Mouse (Mus musculus) liver, embryonic 12.5 days (tissue): Measurements from ENCODE around the gene Avp. TPM values are rescaled to one million over a fixed set of nuclear protein-coding genes. Genes with fewer than 3 reads are reported as not detected.

ENCODE experiments used
- ATAC-seq: fragments of 200-750 bp; cut with Nextera tagmentation; 2 replicates; pipeline ENCODE4 v1.8.0; 2017; ENCODE audit warnings: moderate number of reproducible peaks, mild to moderate bottlenecking, moderate library complexity
- H3K27ac ChIP-seq: fragments of 300-500 bp; sonication (generic); 2 replicates; pipeline ENCODE4 v1.5.1; 2016; ENCODE audit warnings: mild to moderate bottlenecking
- H3K27me3 ChIP-seq: fragments of 300-500 bp; sonication (generic); replicated peaks from 2 replicates; pipeline ENCODE4 v1.6.1; 2016; ENCODE audit warnings: mild to moderate bottlenecking, moderate library complexity
- H3K36me3 ChIP-seq: fragments of 300-500 bp; sonication (generic); 2 replicates; pipeline ENCODE4 v1.6.1; 2016; ENCODE audit warnings: mild to moderate bottlenecking, moderate library complexity
- H3K4me1 ChIP-seq: fragments of 300-500 bp; sonication (generic); 2 replicates; pipeline ENCODE4 v1.6.1; 2016
- H3K4me2 ChIP-seq: fragments of 300-500 bp; sonication (generic); 2 replicates; pipeline ENCODE4 v1.6.1; 2016; ENCODE audit warnings: mild to moderate bottlenecking, moderate library complexity
- H3K4me3 ChIP-seq: fragments of 300-500 bp; sonication (generic); 2 replicates; pipeline ENCODE4 v1.5.1; 2016; ENCODE audit warnings: mild to moderate bottlenecking, moderate library complexity
- H3K9ac ChIP-seq: fragments of 300-500 bp; sonication (generic); 2 replicates; pipeline ENCODE4 v1.6.1; 2016; ENCODE audit warnings: mild to moderate bottlenecking, moderate library complexity
- H3K9me3 ChIP-seq: fragments of 300-500 bp; sonication (generic); replicated peaks from 2 replicates; pipeline ENCODE4 v1.6.1; 2016; ENCODE audit warnings: mild to moderate bottlenecking, moderate library complexity
- WGBS: fragments of 180-500 bp; shearing (Covaris S2); methylation state at CpG from one replicate; pipeline ENCODE4 v1.1.7; 2016; ENCODE audit not compliant: insufficient replicate concordance; 5-methylcytosine and 5-hydroxymethylcytosine counted together
- polyA plus RNA-seq: library from polyadenylated mRNA; unstranded; fragments of >200 nt; fragmentation: Nextera tagmentation; extraction: Ambion mirVana; gene quantifications from 2 replicates; pipeline ENCODE4 v1.2.1, GENCODE M21; 2016

Avp gene
- polyA plus RNA-seq, 1 experiment from 2014 or later: not detected

DNA sequence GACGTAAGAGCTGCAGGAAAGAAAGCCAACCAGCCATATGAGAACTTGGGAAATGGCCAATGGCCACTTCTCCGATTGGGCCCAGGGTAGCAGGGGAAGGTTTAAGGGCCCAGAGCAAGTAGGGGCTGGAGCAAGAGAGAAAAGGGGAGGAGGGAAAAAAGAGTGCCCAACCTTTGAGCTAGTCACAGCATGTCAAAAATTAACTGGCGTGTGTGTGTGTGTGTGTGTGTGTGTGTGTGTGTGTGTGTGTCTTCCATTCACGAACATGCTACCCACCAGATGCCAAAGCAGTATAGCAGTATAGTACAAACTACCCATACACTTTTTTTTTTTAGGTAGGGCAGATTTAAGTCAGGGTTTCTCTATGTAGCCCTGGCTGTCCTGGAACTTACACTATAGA lies 13.4 kb downstream of the Avp start:
- no peaks in the 10 kb centered on the region for H3K9me3 ChIP-seq
- H3K4me1 ChIP-seq: peaks cover 12% of the 10 kb centered on the region
- H3K27me3 ChIP-seq: peaks cover 16% of the 10 kb centered on the region
- WGBS: 85% methylated on average over 4 of the region's 4 CpGs
- H3K4me3 ChIP-seq: no peak overlapping the region
- H3K4me2 ChIP-seq: no peak overlapping the region
- peaks cover 25% of the 10 kb centered on the region for H3K36me3 ChIP-seq
- H3K27ac ChIP-seq: no peak overlapping the region
- ATAC-seq: no peak
- no peak overlapping the region for H3K9ac ChIP-seq

DNA sequence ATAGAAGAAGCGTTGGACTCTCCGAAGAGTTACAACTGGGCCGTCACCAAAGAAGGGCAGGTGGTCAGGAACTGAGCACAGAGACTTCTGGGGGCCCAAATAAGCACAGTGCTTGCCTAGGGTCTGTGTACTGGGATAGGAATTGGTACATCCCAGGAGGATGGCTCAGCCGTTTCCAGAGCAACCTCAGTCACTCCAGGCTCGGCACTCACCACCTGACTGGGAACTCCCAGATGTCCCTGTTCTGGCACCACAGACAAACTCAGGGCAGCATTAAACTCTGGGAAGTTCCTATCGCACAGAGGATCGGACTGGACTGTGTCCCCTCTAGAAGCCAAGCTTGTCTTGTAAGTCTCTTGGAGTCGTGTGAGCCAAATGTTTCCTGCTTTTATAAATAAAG lies 17.4 kb downstream of the Avp start:
- WGBS: 81% methylated on average over 8 of the region's 8 CpGs
- peak overlapping the region; percentile 89 for H3K9ac ChIP-seq

DNA sequence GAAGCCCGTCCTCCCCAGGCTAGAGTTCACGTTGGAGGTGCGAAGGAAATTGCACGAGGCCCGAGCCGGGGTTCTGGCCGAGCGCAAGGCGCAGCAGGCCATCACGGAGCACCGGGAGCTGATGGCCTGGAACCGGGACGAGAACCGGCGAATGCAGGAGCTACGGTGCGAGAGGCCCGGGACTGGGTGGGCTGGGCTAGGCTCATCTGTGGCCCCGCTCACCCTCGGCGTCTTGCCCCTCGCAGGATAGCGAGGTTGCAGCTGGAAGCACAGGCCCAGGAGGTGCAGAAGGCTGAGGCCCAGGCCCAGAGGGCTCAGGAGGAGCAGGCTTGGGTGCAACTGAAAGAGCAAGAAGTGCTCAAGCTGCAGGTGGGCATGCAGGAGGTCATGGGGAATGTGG lies 18.3 kb downstream of the Avp start:
- Histone ChIP-seq H3K4me2 (peak overlapping the region; percentile 94), H3K4me1 (peaks cover 24% of the 10 kb centered on the region), H3K27me3 (no peaks in the 10 kb centered on the region), H3K27ac (peak overlapping the region; percentile 73; the same call in 1 of the 2 replicates), H3K4me3 (peak overlapping the region; percentile 93), H3K9me3 (no peaks in the 10 kb centered on the region), H3K36me3 (peaks cover 25% of the 10 kb centered on the region), H3K9ac (peak overlapping the region; percentile 89)
- ATAC-seq: no peak
- under 1% methylated on average over 23 of the region's 23 CpGs for WGBS

More for the DNA sequence above, 17.4 kb downstream of the Avp start:
- no peak for ATAC-seq
- Histone ChIP-seq H3K4me3 (peak overlapping the region; percentile 93), H3K9me3 (no peaks in the 10 kb centered on the region), H3K36me3 (peaks cover 25% of the 10 kb centered on the region), H3K27ac (no peak overlapping the region), H3K4me1 (peaks cover 24% of the 10 kb centered on the region), H3K4me2 (peak overlapping the region; percentile 94), H3K27me3 (no peaks in the 10 kb centered on the region)

DNA sequence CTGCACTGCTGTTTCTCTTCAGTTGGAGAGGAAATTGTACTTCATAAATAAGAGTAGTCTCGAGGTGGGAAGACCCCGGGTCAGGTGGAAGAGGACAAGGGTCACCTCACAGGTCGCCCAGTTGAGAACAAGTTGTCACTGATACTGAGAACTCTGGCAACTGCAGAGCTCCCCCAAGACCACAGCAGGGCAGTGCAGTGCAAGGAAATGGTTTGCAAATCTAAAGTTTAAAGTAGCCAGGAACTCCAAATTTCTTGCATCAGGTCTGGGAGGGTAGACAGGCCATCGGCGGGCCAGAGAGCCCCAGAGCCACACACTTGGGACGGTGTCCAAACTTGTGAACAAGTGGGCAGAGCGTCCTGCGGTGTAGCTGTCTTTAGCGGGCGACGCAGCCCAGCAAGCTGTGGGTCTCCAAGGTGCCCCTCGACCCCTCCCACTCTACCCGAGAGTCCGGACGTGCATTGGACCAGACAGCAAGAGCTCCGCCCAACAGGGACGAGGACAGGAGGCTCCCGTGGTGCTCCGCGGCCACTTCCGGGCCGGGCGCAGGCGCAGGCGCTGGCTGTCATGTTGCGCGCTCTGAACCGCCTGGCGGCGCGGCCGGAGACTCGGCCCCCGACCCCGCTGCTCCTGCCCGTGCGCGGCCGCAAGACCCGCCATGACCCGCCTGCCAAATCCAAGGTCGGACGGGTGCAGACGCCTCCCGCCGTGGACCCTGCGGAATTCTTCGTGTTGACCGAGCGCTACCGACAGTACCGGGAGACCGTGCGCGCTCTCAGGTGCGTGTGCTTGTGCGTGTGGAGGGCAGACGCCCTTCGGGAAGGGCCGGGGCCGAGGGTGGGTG lies 18.9 kb downstream of the Avp start, which contains the start of gene Mrps26:
Gene Mrps26, plus strand, starts transcription at position 531 of the 844 bp plus-strand sequence.
- under 1% methylated on average over 61 of the region's 61 CpGs for WGBS
- peak within 1 kb of the TSS; percentile 73 for H3K27ac ChIP-seq
- H3K9me3 ChIP-seq: no peaks in the 10 kb centered on the region
- H3K27me3 ChIP-seq: no peaks in the 10 kb centered on the region
- peaks cover 27% of the 10 kb centered on the region for H3K36me3 ChIP-seq
- peak within 1 kb of the TSS; percentile 89 for H3K9ac ChIP-seq
- ATAC-seq: peak; percentile 98
- peak within 1 kb of the TSS; percentile 94 for H3K4me2 ChIP-seq
- peaks cover 24% of the 10 kb centered on the region for H3K4me1 ChIP-seq
- H3K4me3 ChIP-seq: peak within 1 kb of the TSS; percentile 93

DNA sequence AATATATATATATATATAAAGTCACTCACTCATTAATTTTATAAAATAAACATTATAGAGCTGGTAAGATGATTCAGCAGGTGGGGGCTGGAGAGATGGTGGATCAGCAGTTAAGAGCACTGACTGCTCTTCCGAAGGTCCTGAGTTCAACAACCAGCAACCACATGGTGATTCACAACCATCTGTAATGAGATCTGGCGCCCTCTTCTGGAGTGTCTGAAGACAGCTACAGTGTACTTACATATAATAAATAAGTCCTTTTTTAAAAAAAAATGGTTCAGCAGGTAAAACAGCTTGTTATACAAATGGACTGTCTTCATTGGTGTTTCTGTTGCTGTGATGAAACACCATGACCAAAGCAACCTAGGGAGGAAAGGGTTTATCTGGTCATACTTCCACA lies 24.3 kb downstream of the Avp start:
- WGBS: 59% methylated on average over 2 of the region's 2 CpGs

DNA sequence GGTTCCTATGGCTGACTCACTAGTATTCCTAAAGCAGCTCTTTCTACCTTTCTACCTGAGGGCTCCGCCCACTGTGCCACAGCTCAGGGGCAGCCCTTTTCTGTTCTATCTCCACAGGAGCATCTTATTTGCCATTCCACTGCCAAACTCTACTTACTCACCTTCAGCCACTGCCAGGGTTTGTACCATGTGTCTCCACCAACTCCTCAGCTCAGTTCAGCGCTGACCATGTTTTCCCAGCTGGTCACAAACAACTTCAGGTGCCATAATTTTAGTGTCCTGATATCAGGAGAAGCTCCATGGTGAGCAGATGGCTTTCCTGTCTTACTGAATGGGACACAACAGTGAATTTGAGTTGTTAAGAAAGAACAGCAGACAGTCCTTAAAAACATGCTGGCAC lies 24.9 kb downstream of the Avp start:
- 86% methylated on average over 2 of the region's 2 CpGs for WGBS
- Histone ChIP-seq H3K27me3 (no peaks in the 10 kb centered on the region), H3K4me2 (no peak overlapping the region), H3K27ac (no peak overlapping the region), H3K36me3 (peaks cover 51% of the 10 kb centered on the region), H3K9me3 (no peaks in the 10 kb centered on the region), H3K4me3 (no peak overlapping the region), H3K9ac (no peak overlapping the region), H3K4me1 (peaks cover 2% of the 10 kb centered on the region; the same call in 1 of the 2 replicates)
- no peak for ATAC-seq

More for the DNA sequence above, 24.3 kb downstream of the Avp start:
- Histone ChIP-seq H3K27ac (no peak overlapping the region), H3K36me3 (peaks cover 46% of the 10 kb centered on the region), H3K9me3 (no peaks in the 10 kb centered on the region), H3K27me3 (no peaks in the 10 kb centered on the region), H3K4me3 (no peak overlapping the region), H3K9ac (no peak overlapping the region), H3K4me2 (no peak overlapping the region), H3K4me1 (peaks cover 8% of the 10 kb centered on the region)
- ATAC-seq: no peak

DNA sequence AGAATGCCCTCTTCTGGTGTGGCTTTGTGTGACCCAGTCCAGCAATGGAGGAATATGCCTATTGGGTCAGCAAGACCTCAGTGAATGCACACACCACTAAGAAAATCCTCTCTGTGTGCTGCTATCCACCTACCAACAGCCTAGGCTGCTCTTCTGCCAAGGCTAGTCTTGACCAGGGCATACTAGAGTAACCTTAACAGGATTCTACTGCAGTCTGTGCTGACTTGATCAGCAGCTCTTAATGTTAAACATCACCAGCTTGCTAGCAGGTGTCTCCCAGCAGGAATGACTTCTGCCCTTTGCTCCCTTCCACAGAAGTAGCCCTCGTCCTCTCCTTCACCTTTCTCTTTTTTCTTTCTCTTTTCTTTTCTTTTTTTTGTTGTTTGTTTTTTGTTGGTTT lies 26.1 kb downstream of the Avp start:
- no peaks in the 10 kb centered on the region for H3K9me3 ChIP-seq
- no peak overlapping the region for H3K4me2 ChIP-seq
- H3K4me3 ChIP-seq: no peak overlapping the region
- no peak overlapping the region for H3K27ac ChIP-seq
- H3K4me1 ChIP-seq: no peaks in the 10 kb centered on the region
- H3K9ac ChIP-seq: no peak overlapping the region
- 70% methylated on average over 1 of the region's 1 CpGs for WGBS
- H3K27me3 ChIP-seq: no peaks in the 10 kb centered on the region
- H3K36me3 ChIP-seq: peaks cover 63% of the 10 kb centered on the region
- ATAC-seq: no peak

DNA sequence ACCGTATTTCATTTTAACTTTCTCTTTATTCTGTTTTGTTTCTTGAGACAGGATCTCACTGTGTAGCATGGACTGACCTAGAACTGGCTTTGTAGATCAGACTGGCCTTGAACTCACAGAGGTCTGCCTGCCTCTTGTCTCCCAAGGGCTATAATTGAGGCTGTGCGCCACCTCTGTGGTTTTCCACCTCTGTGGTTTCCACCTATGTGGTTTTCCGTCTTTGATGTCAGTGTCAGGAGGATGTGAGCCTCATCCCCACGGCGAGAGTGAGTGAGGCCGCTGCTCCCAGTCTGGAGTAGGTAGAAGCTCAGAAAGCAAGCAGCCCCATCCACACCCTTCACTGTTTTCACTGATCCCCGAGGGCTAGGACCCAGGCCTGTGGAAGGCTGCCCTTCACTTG lies 27.5 kb downstream of the Avp start:
- ATAC-seq: no peak
- H3K27ac ChIP-seq: no peak overlapping the region
- H3K27me3 ChIP-seq: no peaks in the 10 kb centered on the region
- H3K4me1 ChIP-seq: no peaks in the 10 kb centered on the region
- H3K9me3 ChIP-seq: no peaks in the 10 kb centered on the region
- H3K36me3 ChIP-seq: peaks cover 74% of the 10 kb centered on the region
- no peak overlapping the region for H3K9ac ChIP-seq
- H3K4me3 ChIP-seq: no peak overlapping the region
- H3K4me2 ChIP-seq: no peak overlapping the region
- WGBS: 71% methylated on average over 7 of the region's 7 CpGs

DNA sequence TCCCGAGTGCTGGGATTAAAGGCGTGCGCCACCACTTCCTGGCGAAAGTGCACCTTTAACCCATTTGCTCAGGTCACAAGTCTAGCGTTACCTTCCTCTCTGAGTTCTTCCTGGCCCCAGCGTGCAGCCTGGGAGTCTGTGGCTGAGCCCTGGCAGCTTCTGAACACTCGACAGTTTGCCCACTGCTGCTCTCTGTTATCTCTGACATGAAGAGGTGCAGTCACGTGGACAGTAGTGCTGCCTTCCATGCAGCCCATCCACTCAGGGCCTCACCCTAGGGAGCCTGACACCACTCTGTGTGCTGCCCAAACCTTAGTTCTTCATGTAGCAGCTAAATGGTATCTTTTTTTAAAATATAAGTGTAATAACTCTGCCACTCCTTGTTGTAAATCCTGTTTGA lies 35.4 kb downstream of the Avp start:
- Histone ChIP-seq H3K27ac (no peak overlapping the region; the same call in 1 of the 2 replicates), H3K9me3 (no peaks in the 10 kb centered on the region), H3K4me2 (no peak overlapping the region), H3K27me3 (no peaks in the 10 kb centered on the region), H3K36me3 (peaks cover 92% of the 10 kb centered on the region), H3K4me3 (no peak overlapping the region), H3K4me1 (peaks cover 23% of the 10 kb centered on the region), H3K9ac (no peak overlapping the region)
- WGBS: 49% methylated on average over 8 of the region's 8 CpGs
- ATAC-seq: peak; percentile 90

DNA sequence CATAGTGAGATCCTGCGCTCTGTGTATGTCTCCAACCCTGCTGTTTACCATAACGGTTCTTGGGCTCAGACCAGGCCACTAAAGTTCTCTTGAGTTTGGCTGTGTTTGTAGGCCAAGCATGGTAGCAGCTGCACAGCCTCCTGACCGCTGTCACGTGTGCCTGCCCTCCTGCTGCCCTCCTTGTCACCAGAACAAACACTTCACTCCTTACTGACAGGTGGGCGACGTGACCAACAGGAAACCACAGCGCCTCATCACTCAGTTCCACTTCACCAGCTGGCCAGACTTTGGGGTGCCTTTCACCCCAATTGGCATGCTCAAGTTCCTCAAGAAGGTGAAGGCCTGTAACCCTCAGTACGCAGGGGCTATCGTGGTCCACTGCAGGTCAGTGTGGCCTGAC lies 42.1 kb downstream of the Avp start:
- Histone ChIP-seq H3K4me1 (peaks cover 13% of the 10 kb centered on the region), H3K4me2 (no peak overlapping the region), H3K27ac (no peak overlapping the region), H3K9ac (no peak overlapping the region), H3K27me3 (no peaks in the 10 kb centered on the region), H3K36me3 (peaks cover 94% of the 10 kb centered on the region), H3K9me3 (no peaks in the 10 kb centered on the region), H3K4me3 (no peak overlapping the region)
- 73% methylated on average over 9 of the region's 9 CpGs for WGBS
- no peak for ATAC-seq

DNA sequence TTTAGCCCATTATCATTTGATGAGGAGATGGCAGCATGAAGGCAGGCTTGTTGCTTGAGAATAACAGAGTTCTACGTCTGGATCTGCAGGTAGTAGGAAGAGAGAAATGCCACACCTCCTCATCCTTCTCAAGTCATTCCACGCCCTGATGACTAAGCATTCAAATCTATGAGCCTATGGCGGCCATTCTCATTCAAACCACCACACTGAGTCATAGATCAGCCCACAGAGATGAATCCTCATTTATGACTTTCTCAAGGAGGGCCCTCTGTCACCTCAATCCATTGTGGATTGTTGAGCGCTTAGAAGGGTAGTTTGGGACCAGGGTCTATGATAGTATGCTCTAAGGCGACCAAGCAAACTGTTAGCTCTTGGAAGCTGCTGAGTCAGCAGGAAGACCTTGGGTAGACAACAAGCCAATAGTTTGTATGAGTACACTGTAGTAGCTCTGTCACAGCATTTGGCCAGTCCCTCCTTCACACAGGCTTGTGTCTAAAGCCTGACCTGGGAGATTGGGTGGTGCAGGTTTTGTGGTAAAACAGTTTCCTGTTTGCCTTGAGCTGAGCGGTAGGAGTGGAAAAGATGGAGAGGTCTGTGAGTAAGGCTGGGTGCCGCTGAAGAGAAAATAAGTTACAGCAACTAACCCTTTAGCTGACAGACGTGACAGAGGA lies 43.3 kb downstream of the Avp start:
- H3K27me3 ChIP-seq: no peaks in the 10 kb centered on the region
- peaks cover 10% of the 10 kb centered on the region; the same call in 1 of the 2 replicates for H3K4me1 ChIP-seq
- no peak overlapping the region for H3K9ac ChIP-seq
- H3K4me2 ChIP-seq: no peak overlapping the region
- WGBS: 63% methylated on average over 8 of the region's 8 CpGs
- ATAC-seq: no peak; the same call in 1 of the 2 replicates
- H3K9me3 ChIP-seq: no peaks in the 10 kb centered on the region
- H3K27ac ChIP-seq: no peak overlapping the region
- peaks cover 91% of the 10 kb centered on the region for H3K36me3 ChIP-seq
- no peak overlapping the region for H3K4me3 ChIP-seq

DNA sequence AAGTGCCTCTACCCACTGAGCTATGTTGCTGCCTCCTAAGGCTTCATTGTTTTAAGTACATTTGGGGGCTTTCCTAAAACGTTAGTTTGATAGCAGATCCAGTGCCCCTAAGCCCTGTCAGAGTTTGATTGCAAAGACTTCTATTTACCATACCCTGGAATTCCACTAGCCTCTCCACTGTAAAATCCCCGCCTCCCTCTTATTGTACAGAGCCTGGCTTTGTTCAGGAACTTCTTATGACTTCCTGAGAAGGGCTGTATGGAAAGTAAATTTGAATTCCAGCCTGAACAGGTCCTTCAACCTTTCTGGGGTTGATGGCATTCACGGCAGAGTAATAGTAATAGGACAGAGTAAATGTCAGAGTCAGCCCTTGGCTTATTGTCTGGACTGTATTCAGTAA lies 45.5 kb downstream of the Avp start:
- Histone ChIP-seq H3K4me3 (no peak overlapping the region), H3K36me3 (peaks cover 91% of the 10 kb centered on the region), H3K27ac (no peak overlapping the region), H3K4me2 (no peak overlapping the region), H3K4me1 (peaks cover 10% of the 10 kb centered on the region; the same call in 1 of the 2 replicates), H3K9ac (no peak overlapping the region), H3K9me3 (no peaks in the 10 kb centered on the region), H3K27me3 (no peaks in the 10 kb centered on the region)
- WGBS: 76% methylated on average over 3 of the region's 3 CpGs
- ATAC-seq: no peak
